Mouse (Mus musculus) right cerebral cortex, adult 18-20 months (tissue): Measurements from ENCODE around the gene F13b.

Experiments
- DNase-seq: peaks from one replicate; pipeline ENCODE4 v3.0.0; 2022; ENCODE audit warnings: mixed read lengths

The F13b gene

DNA sequence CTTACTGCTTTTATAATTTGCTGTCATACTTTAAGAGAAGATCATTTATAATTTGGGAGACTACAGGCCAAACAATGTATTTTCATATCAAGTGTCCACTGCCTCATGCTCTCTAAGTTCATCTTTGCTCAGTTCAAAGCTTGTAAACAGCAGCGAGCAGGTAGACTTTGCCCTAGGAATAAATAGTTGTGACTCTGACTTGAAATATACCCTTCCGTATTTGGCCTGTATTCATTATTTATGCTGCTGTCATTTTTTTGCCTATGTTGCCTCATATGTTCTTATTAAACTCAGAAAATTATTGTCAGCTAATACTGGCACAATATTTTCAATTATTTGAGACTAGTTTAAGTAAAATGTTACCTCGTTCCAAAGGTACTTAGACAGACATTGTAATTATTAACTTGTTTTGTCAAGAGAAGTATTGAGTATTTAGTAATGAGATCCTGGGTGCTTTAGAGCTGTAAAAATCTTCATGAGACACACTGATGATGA, at the start of gene F13b:
F13b (plus strand) TSS at position 445 of the 495 bp plus-strand sequence.
- DNase-seq: no peak

DNA sequence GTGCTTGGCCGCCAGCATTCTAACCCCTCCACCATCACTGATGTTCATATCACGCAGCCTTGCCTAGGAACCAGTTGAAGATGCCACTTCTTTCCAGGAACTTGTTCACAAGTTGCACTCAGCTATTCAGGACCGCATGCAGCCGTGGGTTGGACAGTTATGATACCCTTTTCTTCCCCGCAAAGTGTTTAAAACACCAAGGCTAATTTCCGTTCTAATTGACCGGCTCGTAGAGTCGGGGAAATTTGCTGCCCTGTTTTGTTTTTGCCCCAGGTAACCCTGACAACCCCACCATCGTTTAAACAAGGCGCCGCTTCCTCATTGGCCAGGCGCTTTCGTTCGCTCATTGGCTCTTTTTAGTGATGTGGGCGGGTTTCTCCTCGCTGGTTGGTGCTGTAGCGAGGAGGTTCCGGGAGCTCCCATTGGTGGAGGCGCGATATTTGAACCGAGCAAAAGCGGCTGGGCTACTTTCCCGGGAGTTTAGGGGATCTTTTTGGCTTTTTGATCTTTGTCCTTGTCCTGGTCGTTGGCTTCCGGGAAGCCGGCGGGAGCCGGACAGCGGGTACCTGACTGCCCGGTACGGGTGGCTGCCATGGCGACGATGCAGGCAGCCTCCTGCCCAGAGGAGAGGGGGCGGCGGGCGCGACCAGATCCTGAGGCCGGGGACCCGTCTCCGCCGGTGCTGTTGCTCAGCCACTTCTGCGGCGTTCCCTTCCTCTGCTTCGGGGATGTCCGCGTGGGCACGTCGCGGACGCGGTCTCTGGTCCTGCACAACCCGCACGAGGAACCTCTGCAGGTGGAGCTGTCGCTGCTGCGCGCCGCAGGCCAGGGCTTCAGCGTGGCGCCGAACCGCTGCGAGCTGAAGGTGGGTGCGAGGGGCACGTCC, 46.9 kb upstream of the F13b start, which contains the start of gene Aspm:
Aspm (plus strand) TSS at position 433 of the 886 bp plus-strand sequence.
- peak; percentile 91 for DNase-seq

DNA sequence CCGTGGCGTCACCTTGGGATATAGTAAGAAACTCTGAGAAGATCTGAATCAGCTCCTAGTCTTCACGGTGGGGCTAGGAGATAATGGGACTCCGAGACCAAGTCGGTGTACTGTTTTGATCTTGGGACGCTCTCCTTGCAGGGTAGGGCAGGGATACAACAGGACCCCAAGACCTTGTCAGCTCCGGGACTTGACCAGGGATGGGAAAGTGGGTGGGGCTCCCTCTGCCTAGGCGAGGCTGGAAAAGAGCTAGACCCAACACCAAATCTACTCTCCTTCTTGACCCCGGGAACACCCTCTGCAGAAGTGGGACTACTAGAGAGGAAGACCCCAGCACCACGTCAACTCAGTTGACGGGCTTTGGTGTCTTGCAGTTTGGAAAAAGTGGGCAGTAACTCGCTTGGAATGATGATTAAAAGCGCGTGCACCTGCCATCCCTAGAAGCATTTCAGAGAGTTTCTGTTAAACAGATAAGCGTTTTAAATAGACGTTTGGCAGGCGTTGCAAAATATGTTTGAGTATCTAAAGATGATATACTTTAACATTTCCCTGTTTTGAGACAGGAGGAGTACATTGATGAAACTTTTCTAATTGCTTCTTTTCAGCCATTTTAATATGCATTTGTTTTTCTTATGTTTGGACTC, 46.2 kb upstream of the F13b start:
- no peak for DNase-seq

DNA sequence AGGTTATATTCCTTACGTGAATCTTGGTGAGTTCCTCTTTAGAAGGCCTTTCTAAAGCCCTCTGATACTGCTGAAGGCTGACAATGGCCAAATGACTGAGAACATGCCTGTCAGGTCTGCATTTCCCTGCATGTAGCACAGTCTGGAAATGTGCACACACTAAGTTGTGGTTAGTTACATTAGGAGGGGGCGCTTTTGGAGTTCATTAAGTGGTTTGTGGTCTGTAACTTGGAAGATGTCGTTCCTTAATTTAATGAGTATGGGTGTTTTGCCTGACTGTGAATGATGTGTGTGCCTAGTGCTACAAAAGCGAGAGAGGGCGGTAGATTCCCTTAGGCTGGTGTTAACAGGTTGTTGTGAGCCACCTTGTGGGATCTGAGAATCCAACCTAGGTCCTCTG, 40.7 kb upstream of the F13b start:
- DNase-seq: no peak

DNA sequence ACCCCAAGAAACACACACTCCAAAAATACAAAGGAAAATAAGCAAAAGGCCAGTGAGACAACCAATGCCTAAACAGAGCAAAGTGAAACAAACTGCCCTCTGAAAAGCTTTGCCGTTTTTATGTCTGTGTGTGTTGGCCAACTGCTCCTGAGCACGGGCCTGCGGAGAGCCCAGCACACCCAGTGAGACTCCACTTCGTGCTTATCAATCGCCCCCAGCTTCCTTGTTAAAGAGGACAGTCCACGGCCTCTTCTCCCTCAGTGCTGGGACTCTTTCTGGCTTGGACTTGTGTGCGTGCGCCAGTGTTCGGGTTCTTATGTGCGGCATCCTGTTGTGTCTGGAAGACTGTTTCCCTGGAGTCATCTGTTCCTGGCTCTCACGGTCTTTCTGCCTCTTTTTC, 35.6 kb upstream of the F13b start:
- DNase-seq: no peak

DNA sequence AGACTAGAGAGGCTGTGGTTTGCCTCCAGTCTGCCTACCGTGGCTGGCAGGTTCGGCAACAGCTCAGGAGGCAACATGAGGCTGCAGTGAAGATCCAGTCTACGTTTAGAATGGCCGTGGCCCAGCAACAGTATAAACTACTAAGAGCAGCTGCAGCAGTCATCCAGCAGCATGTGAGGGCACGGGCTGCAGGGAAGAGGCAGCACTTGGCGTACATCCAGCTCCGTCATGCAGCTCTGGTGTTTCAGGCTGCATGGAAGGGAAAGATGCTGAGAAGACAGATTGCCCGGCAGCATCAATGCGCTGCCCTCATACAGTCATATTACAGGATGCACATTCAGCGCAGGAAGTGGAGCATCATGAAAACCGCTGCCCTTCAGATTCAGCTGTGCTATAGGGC, 22.6 kb upstream of the F13b start:
- DNase-seq: no peak

DNA sequence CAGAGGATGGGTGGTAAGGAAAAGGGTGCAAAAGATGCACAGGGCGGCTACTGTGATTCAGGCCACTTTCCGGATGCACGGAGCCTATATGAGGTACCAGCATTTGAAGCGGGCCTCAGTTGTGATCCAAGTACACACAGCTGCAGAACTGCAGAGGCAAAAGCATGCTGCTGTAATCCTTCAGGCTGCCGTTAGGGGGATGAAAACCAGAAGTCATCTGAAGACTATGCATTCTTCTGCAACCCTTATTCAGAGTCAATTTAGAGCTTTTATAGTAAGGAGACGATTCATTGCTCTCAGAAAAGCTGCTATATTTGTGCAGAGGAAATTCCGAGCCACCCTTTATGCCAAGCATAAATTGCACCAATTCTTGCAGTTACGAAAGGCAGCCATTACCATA, 21.3 kb upstream of the F13b start:
- peak; percentile 20 for DNase-seq

DNA sequence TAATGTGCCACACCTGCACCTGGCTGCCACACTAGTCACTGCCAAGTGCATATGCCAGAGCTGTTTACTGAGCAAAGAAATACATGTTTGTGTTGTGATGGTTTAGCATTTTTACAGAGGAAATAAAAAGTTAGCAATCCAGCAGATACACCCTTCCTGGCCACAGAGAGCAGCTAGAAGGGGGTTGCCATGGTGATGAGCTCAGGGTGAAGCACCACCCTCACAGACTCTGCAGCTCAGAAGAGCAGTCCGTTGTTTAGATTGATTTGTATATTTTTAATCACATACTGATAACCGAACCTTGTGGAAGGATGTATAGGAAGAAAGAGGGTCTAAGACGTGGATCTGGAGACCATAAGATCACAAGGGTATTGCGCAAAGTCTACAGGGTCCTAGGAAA, 20.4 kb upstream of the F13b start:
- DNase-seq: peak; percentile 19

DNA sequence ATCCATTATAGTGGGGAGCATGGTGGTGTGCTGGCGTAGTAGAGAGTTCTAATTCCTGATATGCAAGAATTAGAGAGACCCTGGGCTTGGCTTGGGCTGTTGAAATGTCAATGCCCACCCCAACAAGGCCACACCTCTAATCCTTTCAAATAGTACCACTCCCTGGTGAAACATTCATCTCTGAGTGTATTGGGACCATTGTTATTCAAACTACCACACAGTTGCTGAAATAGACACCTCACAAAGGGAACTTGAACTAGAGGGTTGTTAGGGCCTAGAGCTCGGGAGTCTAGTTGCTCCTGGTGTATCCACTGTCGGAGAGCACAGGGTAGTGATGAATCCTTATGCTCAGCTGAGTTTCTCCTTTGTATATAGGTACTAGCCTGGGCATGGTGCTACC, 6.9 kb upstream of the F13b start:
- no peak for DNase-seq

DNA sequence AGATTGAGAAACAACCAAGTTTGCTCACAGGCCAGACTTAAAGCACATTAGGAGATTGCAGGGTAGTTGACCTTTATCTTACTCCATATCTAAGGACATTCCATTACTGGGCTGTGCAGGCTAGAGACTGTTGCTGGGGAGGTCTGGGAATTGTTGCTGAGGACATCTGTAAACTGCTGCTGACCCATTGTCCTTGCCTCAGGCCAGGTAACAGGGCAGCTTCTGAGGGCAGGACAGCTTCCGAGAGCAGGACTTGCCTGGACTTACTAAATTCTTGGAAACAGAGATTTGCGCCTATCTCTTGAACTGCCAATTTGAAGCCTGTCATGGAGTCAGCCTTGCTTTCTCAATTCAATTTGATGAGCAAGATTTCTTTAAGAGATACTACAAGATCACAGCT, 6.1 kb upstream of the F13b start:
- DNase-seq: no peak

DNA sequence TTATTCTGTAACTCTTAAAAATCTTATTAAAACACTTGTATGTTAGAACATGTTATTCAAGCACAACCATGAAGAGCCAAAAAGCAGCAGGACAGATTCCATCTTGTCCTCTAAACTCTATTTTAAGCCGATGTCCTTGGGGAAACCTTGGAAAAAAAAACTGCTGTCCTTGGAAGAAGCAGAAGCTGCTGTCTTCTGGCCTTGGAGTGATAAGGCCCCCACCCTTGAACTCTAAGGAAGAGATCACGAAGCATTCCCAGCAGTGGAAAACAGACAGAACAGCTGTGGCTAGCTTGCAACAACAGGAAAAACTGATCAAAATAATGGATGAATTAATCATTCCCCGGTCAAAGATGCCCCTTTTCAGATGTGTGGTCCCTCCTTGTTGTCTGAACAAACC, 5.3 kb upstream of the F13b start:
- no peak for DNase-seq

DNA sequence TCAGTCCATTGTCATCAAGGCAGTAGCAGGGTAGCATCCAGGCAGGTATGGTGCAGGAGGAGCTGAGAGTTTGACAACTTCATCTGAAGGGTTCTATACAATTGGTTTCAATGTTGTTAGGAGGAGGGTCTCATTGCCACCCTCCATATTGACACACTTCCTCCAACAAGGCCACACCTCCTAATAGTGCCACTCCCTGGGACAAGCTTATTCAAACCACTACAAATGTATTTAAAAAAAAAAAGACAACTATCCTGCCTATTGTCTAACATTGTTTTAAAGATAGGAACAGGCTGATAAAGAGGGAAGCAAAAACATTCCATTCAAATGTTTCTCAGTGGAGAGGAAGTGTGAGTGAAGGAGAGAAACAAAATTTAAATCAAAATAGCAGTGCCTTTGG, 1.8 kb upstream of the F13b start:
- DNase-seq: no peak

DNA sequence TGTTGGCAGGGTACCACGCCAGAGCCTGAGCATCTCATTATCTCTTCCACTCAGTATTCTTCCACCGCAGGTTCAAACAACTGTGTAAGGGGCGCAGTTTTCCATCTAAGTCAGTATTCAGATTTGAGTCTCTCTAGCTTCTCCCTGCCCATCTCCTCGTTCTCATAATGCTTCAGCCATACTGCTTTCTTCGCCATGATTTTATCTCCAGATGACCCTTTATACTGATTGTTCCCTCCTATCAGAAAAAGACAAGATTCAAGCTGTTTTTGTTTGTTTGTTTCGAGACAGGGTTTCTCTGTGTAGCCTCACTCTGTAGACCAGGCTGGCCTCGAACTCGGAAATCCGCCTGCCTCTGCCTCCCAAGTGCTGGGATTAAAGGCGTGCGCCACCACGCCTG, 13.1 kb downstream of the F13b start:
- no peak for DNase-seq

DNA sequence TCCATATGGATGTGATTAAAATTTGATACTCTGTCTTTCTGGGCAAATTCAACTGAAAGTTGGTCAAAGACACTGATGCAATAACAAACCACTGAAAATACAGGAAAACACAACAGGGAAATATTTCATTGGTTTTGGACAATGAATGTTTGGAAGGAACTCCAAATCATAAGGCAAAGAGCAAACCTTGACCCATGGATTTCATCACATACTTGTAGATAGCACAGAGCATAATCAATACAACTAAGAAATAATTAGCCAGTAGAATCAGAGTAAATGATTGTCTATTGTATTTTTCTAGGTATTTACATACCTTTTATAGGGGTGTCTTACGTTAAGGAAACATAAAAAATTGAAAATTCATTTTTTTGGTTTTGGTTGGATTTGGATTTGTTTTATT, 47.0 kb downstream of the F13b start:
- DNase-seq: no peak

DNA sequence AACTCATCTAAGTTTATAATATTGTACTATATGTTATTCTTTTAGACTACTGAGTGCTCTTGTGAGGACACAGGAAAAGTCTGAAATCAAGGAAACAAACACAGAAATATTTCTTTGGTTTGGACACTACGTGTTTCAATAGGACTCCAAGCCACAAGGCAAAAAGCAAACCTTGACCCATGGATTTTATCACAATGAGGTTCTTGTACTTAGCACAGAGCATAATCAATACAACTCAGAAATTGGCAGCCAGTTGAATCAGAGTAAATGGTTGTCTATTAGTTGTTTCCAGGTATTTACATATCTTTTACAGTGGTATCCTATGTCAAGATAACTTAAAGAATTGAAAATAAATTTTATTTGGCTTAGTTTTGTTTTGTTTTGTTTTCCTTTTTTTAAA, 49.8 kb downstream of the F13b start:
- DNase-seq: no peak

DNA sequence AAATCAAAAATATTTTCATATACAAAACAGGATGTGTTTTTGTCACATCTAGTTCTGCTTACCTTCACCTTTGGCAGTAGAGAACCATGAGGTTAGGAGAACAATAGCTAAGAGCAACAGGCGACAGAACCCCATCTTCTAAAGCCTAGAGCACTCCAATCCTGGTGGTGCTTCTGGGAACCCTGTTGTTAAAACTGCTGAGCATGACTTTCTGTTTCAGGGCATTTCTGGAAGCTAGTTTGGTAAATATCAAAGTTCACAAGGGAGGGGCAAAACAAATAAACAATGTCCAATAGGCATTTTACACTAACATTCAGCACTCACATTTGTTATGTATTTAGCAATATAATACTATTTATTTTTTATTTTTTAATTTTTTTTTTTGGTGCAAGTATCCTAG, 58.5 kb downstream of the F13b start, which contains the start of gene Cfhr1:
Cfhr1 (minus strand) TSS at position 249 of the 400 bp plus-strand sequence.
- no peak for DNase-seq
